Mouse (Mus musculus) layer of hippocampus, adult 18-20 months (tissue): ENCODE results near the gene Spo11. TPM values are rescaled to one million over a fixed set of nuclear protein-coding genes. Genes with fewer than 3 reads are reported as not detected.

Experiments used
- DNase-seq, 2 experiments: peaks; one replicate each; pipeline ENCODE4 v3.0.0; 2022; ENCODE audit warnings: low spot score in 2 of 2
- total RNA-seq, 2 experiments: library from RNA; stranded (reverse); gene quantifications; 2 replicates each; pipeline ENCODE4 v1.2.3; 2021

The Spo11 gene
- total RNA-seq, 2 experiments from 2014 or later = not detected

DNA sequence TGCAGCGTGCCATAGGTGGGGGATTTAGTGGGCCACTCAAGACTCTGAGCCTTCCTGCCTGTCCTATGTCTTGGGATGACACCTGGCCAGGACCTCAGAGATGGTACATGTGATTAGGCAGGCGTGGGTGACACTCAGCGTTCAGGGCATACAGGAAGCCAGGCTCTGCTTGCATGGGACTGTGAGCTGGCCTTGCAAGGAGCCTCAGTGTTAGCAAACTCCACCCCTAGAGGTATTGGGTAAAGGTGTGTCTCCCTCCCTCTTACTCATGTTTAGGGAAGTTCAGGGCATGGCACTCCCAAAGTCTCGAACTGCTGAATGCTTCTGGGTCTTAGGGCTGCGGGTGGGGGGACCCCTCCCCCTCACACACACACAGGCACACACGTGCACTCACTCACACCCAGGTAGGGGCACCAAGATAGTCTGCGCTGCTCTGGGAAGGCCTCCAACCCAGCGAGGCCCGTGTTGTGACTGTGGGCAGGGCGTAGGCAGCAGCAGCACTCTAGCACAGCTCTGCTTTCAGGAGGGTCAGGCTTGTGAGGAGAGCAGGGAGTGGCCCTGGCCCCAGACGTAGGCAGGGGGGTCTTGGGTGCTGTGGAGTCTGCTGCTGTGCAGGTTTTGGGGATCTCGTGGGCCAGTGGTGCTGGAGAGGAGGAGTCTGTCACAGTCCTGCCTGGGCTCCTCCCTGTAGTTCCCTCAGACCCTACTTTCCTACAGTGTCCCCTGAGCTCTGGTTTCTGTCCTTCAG lies 53.3 kb downstream of the Spo11 start:
- DNase-seq = no peak

GRCm38 (mm10) chr2:173033531-173033930 lies 56.0 kb downstream of the Spo11 start:
- DNase-seq = no peak

- DNase-seq = no peak
These were observed 57.5 kb downstream of the Spo11 start for GRCm38 (mm10) chr2:173034998-173035397.

- no peak for DNase-seq
These were observed 58.2 kb downstream of the Spo11 start for GRCm38 (mm10) chr2:173035653-173036052.

- DNase-seq = no peak
These were observed 58.6 kb downstream of the Spo11 start for GRCm38 (mm10) chr2:173036055-173036454.

DNA sequence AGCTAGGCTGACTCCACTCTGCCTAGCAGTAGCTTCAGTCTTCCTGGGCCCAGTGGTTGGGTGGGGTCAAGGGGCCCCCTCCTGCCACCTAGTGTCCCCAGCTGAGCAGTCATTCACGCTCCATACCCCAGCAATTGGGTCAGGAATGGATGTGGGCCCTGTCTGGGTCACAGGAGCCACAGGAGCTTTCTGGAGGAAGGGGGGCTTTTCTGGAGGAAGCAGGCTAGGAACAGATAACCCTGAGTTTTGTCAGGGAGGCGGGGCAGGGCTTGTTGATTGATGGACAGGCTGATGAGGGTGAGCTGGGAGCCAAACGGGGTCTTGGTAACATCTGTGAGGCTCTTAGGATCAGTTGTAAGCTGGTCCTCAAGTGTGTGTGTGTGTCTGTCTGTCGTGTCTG lies 59.1 kb downstream of the Spo11 start:
- no peak for DNase-seq

GRCm38 (mm10) chr2:173037347-173037746 lies 59.8 kb downstream of the Spo11 start:
- DNase-seq = no peak

DNA sequence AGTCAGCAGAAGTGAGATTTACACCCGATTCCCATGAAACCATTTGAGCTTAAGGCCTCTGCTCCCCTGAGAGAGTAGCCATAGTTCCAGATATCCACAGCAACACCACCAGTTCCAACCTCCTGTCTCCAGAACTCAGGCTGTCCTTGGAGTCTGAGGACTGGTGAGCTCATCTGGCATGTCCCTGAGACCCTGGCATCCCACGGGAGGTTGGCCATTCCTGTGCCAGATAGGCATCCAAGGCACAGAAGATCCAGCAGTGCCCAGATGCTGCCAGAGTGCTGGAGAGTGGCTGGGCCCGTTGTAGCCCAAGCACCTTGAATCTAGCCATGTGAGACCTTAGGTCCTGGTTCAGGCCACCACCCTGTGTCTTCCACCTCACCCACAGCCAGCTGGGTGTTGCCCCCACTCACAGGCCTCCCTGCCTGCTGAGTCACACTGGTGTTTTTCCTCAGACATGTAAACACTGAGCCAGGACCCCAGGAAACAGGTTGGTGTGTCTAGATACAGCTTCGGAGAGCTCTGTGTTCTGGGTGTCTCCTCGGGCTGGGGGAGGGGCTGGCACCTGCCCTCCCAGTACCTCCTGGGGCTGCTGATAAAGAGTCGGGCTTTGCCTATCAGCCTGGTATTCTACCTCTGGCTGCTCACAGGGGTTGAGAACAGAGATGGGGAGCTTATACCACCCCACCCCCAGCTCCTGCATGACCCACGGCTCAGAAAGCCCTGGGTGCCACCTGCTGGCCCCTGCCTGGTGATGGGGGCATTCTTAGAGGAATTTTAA lies 60.5 kb downstream of the Spo11 start:
- no peak for DNase-seq

DNA sequence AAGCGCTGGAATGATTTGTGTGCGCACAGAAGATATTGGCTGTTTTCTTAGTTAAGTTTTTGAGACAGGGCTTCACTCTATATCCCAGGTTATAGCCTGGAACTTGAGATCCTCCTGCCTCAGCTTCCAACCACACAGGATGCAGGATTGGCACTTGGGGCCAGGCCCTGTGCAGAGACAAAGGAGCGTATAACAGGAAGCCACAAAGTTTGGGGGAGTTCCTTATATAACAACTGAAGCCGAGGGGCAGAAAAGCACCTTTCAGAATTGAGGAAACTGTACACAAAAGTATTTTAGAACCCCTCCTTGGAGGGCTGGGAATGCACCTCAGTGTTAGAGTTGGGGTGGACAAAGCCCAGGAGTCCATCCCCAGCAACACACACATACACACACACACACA lies 61.5 kb downstream of the Spo11 start:
- DNase-seq = no peak

GRCm38 (mm10) chr2:173040803-173041202 lies 63.3 kb downstream of the Spo11 start:
- DNase-seq = no peak

DNA sequence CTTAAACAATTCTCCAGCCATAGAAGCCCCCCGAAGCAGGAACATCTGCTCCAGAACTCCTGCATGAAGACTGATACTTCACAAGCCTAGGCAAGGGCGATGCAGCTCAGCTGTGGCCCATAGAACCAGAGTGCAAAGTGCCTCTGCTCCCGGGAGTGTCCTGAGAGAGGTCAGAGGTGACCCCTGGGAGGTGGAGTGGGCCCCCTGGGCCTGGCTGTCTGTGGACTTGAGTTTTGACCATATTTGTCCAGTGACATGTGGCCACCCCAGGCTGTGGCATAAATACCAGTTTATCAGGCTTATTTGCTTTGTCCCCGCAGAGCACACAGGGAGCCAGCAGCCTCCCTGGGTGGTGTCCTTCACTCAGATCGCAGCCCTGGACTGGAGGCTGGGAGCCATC lies 63.7 kb downstream of the Spo11 start:
- DNase-seq = no peak

DNA sequence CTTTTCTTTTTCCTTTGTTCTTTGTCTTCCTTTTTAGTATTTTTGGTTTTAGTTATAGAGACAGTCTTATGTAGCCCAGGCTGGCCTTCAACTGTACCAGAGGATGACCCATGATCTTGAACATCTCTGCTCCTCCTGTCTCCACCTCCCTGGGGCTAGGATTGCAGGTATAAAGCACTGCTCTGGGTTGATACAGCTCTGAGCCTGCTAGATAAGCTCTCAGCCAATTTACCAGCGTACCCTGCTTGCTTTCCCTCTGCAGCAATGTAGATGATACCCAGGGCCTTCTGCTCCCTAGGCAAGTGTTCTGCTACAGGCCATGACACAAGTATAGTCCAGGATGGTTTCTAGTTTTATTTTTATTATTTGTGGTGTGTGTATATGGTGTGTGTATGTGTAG lies 64.4 kb downstream of the Spo11 start:
- no peak for DNase-seq

GRCm38 (mm10) chr2:173042504-173043162 lies 65.1 kb downstream of the Spo11 start:
- no peak for DNase-seq

Other genes with a start within 250 kb of the Spo11 start
- 1 to 10 TPM; 4.8 to 5.1 TPM for gene Bmp7, start 37.4 kb upstream of the Spo11 start, total RNA-seq
- gene Rae1, start 22.4 kb downstream of the Spo11 start, total RNA-seq = 10 to 100 TPM; 70.3 to 75.5 TPM
- 1 to 10 TPM; 4.5 to 4.7 TPM for gene Rbm38, start 42.8 kb downstream of the Spo11 start, total RNA-seq
- gene Ctcfl, start 141.8 kb downstream of the Spo11 start, total RNA-seq = not detected
- gene Pck1, start 175.3 kb downstream of the Spo11 start, total RNA-seq = not detected
- under 1 TPM in 1 of 2 experiments, not detected in 1; 0.30 TPM for gene Zbp1, start 241.2 kb downstream of the Spo11 start, total RNA-seq